Mouse (Mus musculus) testis, adult 2 months (tissue): ENCODE results near the gene Tssc4.

Experiments used
- CTCF ChIP-seq: fragments of 200-500 bp; IDR thresholded peaks from 2 replicates; pipeline ENCODE4 v1.5.1; 2012; ENCODE audit warnings: low read depth, mild to moderate bottlenecking, inconsistent platforms, low read length, moderate library complexity; ENCODE audit not compliant: control insufficient read depth, insufficient read depth, insufficient replicate concordance
- POLR2A ChIP-seq: fragments of 200-500 bp; IDR thresholded peaks from 2 replicates; pipeline ENCODE4 v1.6.1; 2012; ENCODE audit warnings: low read depth, mild to moderate bottlenecking, inconsistent platforms, low read length, moderate library complexity; ENCODE audit not compliant: control insufficient read depth

- TF ChIP-seq CTCF (peak; percentile 52; the same call in 1 of the 2 replicates), POLR2A (no peak)
These were observed 17.3 kb downstream of the Tssc4 start for GRCm38 (mm10) chr7:143086366-143086765.
